Mouse (Mus musculus) layer of hippocampus, adult 6 months (tissue): Measurements from ENCODE around the gene Map2. TPM values are rescaled to one million over a fixed set of nuclear protein-coding genes. Genes with fewer than 3 reads are reported as not detected.

ENCODE experiments used
- long read RNA-seq, 2 experiments: library from polyadenylated mRNA; unstranded; transcript quantifications; one replicate each; pipeline ENCODE4 v2.0.0; 2019 to 2020
- polyA plus RNA-seq: library from polyadenylated mRNA; unstranded; fragments of <200 nt; fragmentation: Nextera tagmentation; gene quantifications from 2 replicates; pipeline ENCODE4 v1.2.3, GENCODE M21; 2021

Map2 gene
- 245 and 256 TPM in 2 replicates for polyA plus RNA-seq
- long read RNA-seq, experiment 1, partial matches to known transcripts = 214 of 427 reads
- long read RNA-seq, experiment 1, other reads (novel, unspliced or antisense) = 210 of 427 reads
- long read RNA-seq, experiment 2, full-length matches to known transcripts = 30 of 454 reads
- long read RNA-seq, experiment 2, partial matches to known transcripts = 311 of 454 reads
- long read RNA-seq, experiment 2, other reads (novel, unspliced or antisense) = 113 of 454 reads

DNA sequence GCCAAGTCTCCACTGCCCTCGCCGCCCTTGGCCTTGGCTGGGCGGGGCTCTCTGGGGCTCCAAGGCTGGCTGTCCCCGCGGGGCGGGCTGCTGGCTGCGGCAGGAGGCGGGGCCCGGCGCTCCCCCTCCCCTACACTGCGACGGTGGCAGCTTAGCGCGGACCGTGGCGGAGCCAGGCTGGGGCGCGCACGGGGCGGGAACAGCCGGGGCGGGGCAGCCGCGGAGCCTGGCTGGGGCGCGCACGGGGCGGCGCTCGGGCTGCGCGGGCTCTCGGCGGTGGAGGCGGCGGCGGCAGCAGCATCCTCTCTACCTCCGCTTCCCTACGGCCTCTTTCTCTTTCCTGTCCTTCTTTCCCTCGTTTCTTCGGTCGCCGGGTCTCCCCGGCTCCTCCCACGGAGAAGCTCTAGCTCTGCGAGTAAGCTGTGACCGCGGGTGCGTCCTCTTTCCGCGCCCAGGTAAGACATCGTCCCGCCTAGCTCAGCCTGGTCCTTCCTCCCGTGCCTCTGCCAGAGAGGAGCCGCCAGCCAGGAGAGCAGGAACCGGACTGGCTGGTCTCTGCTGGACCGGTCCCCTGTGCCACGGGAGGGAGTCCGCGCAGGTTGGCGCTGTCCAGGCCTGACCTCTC is at the start of gene Map2:
Gene Map2 (plus strand): TSS at position 233 of the 625 bp plus-strand sequence.

GRCm38 (mm10) chr1:66467821-66468703 is 293.0 kb downstream of the Map2 start, which contains the start of gene Unc80:
Gene Unc80 (plus strand): TSS chr1:66468367.

Other genes starting within 250 kb of the Map2 start
- not detected in 2 replicates for gene Crygf, start 248.8 kb upstream of the Map2 start, polyA plus RNA-seq